Mouse (Mus musculus) telencephalon, adult 2 months (tissue): ENCODE results near the gene Ascl4.

Experiments
- DNase-seq: peaks from one replicate; pipeline ENCODE4 v3.0.0-alpha.2; 2011; ENCODE audit warnings: low read depth, low spot score

Ascl4 gene

DNA sequence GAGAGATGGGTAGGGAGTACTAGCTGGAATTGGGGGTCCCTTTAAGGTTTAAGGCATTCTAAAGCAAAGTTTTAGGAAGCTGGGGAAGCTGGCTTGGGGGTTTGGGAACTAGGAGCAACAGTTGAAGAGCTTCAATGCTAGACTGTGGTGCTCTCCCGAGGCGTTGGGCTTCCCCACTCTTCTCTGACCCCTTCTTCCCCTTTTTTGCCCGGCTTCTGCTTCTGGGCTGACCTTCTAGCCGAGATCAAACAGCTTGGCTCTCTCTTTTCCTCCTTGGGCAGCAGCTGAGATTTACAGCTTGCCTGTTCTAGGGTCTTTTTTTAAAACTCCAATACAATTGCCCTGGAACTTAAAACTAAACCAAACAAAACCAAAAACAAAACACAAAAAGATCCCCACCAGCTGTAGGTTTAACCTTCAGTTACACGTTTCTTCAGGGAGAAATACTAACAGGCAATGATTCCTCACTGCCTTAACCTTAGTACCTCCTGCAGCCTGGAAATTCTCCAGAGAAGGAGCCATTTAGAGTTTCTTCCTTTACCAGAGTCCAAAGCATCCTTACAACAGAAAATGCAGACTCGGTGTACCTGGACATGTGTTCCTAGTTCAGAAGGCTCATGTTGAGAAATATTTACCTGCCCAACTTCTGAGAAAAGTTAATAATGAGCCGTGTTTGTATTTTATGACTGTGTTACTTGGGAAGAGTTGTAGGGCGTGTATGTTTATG lies 42.6 kb downstream of the Ascl4 start:
- DNase-seq = no peak

DNA sequence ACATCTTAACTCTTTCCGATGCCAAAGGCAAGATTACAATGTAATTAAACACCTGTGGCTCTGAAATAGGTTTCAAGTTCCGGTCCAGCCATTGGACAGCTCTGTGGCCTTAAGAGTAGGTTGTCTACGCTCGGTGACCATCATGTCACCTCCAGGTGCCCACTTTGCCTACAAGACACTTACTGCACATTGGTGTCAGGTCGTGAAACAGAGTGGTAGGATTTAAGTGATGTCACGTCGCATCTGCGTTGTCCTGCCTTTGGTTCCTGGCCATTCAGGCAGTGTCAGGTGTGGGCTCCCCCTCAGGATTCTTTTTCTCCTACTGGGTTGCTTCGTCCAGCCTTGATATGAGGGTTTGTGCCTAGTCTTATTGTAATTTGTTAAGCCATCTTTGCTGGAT lies 44.3 kb downstream of the Ascl4 start:
- no peak for DNase-seq

DNA sequence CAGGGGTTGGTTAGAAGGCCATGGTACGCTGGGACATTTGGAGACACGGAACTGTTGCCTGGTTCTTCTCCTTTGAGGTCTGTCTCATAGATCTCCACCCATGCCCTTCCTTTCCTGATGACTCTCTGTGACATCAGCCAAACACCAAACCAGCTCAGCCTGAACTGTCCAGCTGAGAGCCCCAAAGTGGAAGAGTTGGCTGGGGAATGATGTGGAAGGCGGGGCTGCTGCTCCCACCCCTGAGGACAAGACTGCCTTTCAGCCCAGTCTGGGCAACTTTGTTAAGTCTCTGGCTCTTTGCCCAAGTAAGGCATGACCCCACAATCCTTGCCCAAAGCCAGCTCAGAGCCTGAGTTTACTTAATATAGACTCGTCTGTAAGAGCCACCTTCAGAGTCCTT lies 45.4 kb downstream of the Ascl4 start:
- no peak for DNase-seq

GRCm38 (mm10) chr10:85989412-85990115 lies 62.1 kb downstream of the Ascl4 start:
- no peak for DNase-seq

DNA sequence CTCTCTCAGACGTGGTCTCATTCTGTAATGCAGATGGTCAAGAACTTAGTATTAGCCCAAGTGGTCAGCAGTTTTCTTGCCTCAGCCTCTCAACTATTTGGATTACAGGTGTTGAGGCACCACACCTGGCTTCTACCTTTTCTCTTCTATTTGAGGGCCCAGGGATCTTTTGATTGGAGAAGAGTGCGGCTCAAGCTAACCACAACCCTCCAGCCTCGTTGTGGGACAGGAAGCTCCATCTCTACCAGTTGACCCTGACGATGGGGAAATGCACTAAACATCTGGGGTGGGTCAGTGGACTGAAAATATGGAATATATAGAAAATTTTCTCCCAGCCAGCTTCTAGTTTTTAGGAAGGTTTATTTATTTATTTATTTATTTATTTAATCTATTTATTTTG lies 64.9 kb downstream of the Ascl4 start:
- DNase-seq = no peak

DNA sequence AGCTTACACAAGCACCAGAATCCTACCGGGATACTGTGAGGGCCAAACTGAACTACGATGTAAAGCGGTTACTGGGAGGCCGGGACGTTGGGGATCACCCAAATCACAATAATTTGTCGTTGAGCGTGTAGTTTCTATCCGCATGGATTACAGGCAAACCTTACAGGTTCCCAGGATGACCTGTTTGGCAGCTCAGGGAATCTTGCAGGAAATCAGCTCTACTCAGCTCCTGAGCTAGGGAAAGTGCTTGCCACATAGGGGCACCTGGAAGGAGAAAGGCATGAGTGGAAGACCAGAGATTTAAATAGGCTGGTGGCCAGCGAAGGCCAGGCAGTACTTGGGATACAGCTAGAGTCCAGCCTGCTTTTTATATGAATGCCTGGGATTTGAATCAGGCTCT lies 66.4 kb downstream of the Ascl4 start:
- DNase-seq = no peak

DNA sequence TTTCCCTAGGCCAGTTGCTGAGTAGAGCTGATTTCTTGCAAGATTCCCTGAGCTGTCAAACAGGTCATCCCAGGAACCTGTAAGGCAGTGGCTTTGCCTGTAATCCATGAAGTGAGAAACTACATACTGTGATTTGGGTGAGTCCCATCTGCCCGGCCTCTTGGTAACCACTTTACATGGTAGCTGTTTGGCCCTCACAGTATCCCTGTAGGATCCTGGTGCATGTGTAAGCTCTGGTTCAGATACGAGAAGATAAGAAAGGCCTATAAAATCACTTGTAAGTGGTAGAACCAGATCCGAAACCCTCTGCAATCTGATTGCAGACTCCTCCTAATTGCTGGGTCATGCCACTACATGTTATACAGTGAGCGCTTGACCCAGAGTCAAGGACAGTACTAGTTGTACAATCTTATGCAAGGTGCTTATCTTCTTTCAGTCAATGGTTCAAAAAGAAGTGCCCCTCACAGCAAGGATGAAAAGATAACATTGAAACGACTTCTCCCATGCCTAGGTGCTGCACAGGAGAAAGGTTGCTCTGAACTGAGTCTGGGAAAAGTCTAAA lies 67.1 kb downstream of the Ascl4 start:
- DNase-seq = no peak
